Mouse (Mus musculus) hindbrain, embryonic 14.5 days (tissue): ENCODE results near the gene Prrt2. TPM values are rescaled to one million over a fixed set of nuclear protein-coding genes. Genes with fewer than 3 reads are reported as not detected.

Experiments
- ATAC-seq: fragments of 200-750 bp; cut with Nextera tagmentation; 2 replicates; pipeline ENCODE4 v1.8.0; 2017; ENCODE audit warnings: moderate number of reproducible peaks, mild to moderate bottlenecking, moderate TSS enrichment, moderate library complexity; ENCODE audit not compliant: low FRiP score
- DNase-seq: peaks from one replicate; pipeline ENCODE4 v3.0.0-alpha.2; 2015; ENCODE audit warnings: low spot score
- H3K27ac ChIP-seq: fragments of 300-500 bp; sonication (generic); 2 replicates; pipeline ENCODE4 v1.5.1; 2014; ENCODE audit warnings: mild to moderate bottlenecking, moderate library complexity
- H3K27me3 ChIP-seq: fragments of 300-500 bp; sonication (generic); 2 replicates; pipeline ENCODE4 v1.6.1; 2014; ENCODE audit warnings: mild to moderate bottlenecking, low read length, mixed read lengths; ENCODE audit not compliant: control insufficient read depth, insufficient read depth
- H3K36me3 ChIP-seq: fragments of 300-500 bp; sonication (generic); replicated peaks from 2 replicates; pipeline ENCODE4 v1.6.1; 2014; ENCODE audit not compliant: control insufficient read depth, insufficient read depth
- H3K4me1 ChIP-seq: fragments of 300-500 bp; sonication (generic); replicated peaks from 2 replicates; pipeline ENCODE4 v1.6.1; 2014; ENCODE audit warnings: antibody characterized with exemption, low read length, mixed read lengths; ENCODE audit not compliant: control insufficient read depth, insufficient read depth
- H3K4me2 ChIP-seq: fragments of 300-500 bp; sonication (generic); replicated peaks from 2 replicates; pipeline ENCODE4 v1.6.1; 2014; ENCODE audit warnings: mild to moderate bottlenecking, moderate library complexity
- H3K4me3 ChIP-seq: fragments of 300-500 bp; sonication (generic); replicated peaks from 2 replicates; pipeline ENCODE4 v1.5.1; 2014; ENCODE audit warnings: mild to moderate bottlenecking, low read length
- H3K9ac ChIP-seq: fragments of 300-500 bp; sonication (generic); 2 replicates; pipeline ENCODE4 v1.6.1; 2014
- H3K9me3 ChIP-seq: fragments of 300-500 bp; sonication (generic); 2 replicates; pipeline ENCODE4 v1.6.1; 2016; ENCODE audit warnings: low read length; ENCODE audit not compliant: control insufficient read depth
- WGBS: fragments of 180-500 bp; shearing (Covaris S2); extraction: QIAGEN DNeasy Blood & Tissue Kit; methylation state at CpG from one replicate; pipeline ENCODE4 v1.1.7; 2014; 5-methylcytosine and 5-hydroxymethylcytosine counted together
- polyA plus RNA-seq: library from polyadenylated mRNA; unstranded; fragments of >200 nt; fragmentation: Nextera tagmentation; extraction: Ambion mirVana; gene quantifications from 2 replicates; pipeline ENCODE4 v1.2.1, GENCODE M21; 2014

The Prrt2 gene
- polyA plus RNA-seq, 1 experiment from 2014 or later: 46.7 TPM

GRCm38 (mm10) chr7:127016481-127016485, 4.7 kb downstream of the Prrt2 start, which contains the start of gene Pagr1b:
Gene Pagr1b, minus strand, starts transcription at chr7:127016484.
- Histone ChIP-seq H3K9ac (peak within 1 kb of the TSS; percentile 90), H3K4me1 (peaks cover 44% of the 10 kb centered on the region), H3K9me3 (no peaks in the 10 kb centered on the region), H3K36me3 (peaks cover 38% of the 10 kb centered on the region), H3K27ac (peak within 1 kb of the TSS; percentile 96), H3K4me3 (peak within 1 kb of the TSS; percentile 57), H3K4me2 (peak within 1 kb of the TSS; percentile 76), H3K27me3 (no peaks in the 10 kb centered on the region)
- DNase-seq: no peak
- ATAC-seq: no peak

- no peaks in the 10 kb centered on the region for H3K27me3 ChIP-seq
- peak overlapping the region; percentile 57 for H3K4me3 ChIP-seq
- H3K9ac ChIP-seq: peak overlapping the region; percentile 90
- peak overlapping the region; percentile 96 for H3K27ac ChIP-seq
- H3K36me3 ChIP-seq: peaks cover 38% of the 10 kb centered on the region
- no peak for DNase-seq
- WGBS: 2% methylated on average over 10 of the region's 10 CpGs
- H3K4me2 ChIP-seq: peak overlapping the region; percentile 76
- no peaks in the 10 kb centered on the region for H3K9me3 ChIP-seq
- no peak for ATAC-seq
- peaks cover 42% of the 10 kb centered on the region for H3K4me1 ChIP-seq
These were observed 4.9 kb downstream of the Prrt2 start for GRCm38 (mm10) chr7:127016081-127016480.

GRCm38 (mm10) chr7:127014993-127015392, 6.0 kb downstream of the Prrt2 start:
- H3K4me1 ChIP-seq: peaks cover 31% of the 10 kb centered on the region
- WGBS: 96% methylated on average over 12 of the region's 12 CpGs
- H3K9me3 ChIP-seq: no peaks in the 10 kb centered on the region
- no peak overlapping the region for H3K4me3 ChIP-seq
- no peak overlapping the region for H3K27ac ChIP-seq
- peaks cover 38% of the 10 kb centered on the region for H3K36me3 ChIP-seq
- H3K9ac ChIP-seq: no peak overlapping the region
- no peaks in the 10 kb centered on the region for H3K27me3 ChIP-seq
- DNase-seq (no peak), ATAC-seq (no peak)
- peak overlapping the region; percentile 76; the same call in 1 of the 2 replicates for H3K4me2 ChIP-seq

GRCm38 (mm10) chr7:127014320-127014719, 6.7 kb downstream of the Prrt2 start, which contains the start of gene Mvp:
Gene Mvp, minus strand, starts transcription at chr7:127014621.
- DNase-seq (no peak), ATAC-seq (no peak)
- Histone ChIP-seq H3K27ac (no peak within 1 kb of the TSS), H3K4me1 (peaks cover 27% of the 10 kb centered on the region), H3K36me3 (peaks cover 38% of the 10 kb centered on the region), H3K9me3 (no peaks in the 10 kb centered on the region), H3K4me2 (peak within 1 kb of the TSS; percentile 76), H3K27me3 (no peaks in the 10 kb centered on the region), H3K9ac (peak within 1 kb of the TSS; percentile 12), H3K4me3 (peak within 1 kb of the TSS; percentile 14; the same call in 1 of the 2 replicates)
- 70% methylated on average over 11 of the region's 11 CpGs for WGBS

- Histone ChIP-seq H3K27ac (no peak overlapping the region), H3K9me3 (no peaks in the 10 kb centered on the region), H3K9ac (no peak overlapping the region), H3K4me1 (peaks cover 27% of the 10 kb centered on the region), H3K36me3 (peaks cover 38% of the 10 kb centered on the region), H3K4me3 (no peak overlapping the region), H3K27me3 (no peaks in the 10 kb centered on the region), H3K4me2 (no peak overlapping the region)
- WGBS: 88% methylated on average over 6 of the region's 6 CpGs
- no peak for DNase-seq
- no peak for ATAC-seq
These were observed 7.6 kb downstream of the Prrt2 start for GRCm38 (mm10) chr7:127013385-127013784.

- 96% methylated on average over 10 of the region's 10 CpGs for WGBS
- no peaks in the 10 kb centered on the region for H3K9me3 ChIP-seq
- no peak overlapping the region for H3K4me2 ChIP-seq
- peaks cover 26% of the 10 kb centered on the region for H3K4me1 ChIP-seq
- DNase-seq: no peak
- H3K4me3 ChIP-seq: no peak overlapping the region
- H3K36me3 ChIP-seq: peaks cover 38% of the 10 kb centered on the region
- no peaks in the 10 kb centered on the region for H3K27me3 ChIP-seq
- no peak for ATAC-seq
- no peak overlapping the region for H3K27ac ChIP-seq
- H3K9ac ChIP-seq: no peak overlapping the region
These were observed 8.2 kb downstream of the Prrt2 start for GRCm38 (mm10) chr7:127012845-127013244.

GRCm38 (mm10) chr7:127012374-127012773, 8.6 kb downstream of the Prrt2 start:
- no peak overlapping the region for H3K9ac ChIP-seq
- DNase-seq: no peak
- no peak overlapping the region for H3K4me2 ChIP-seq
- 86% methylated on average over 6 of the region's 6 CpGs for WGBS
- peaks cover 22% of the 10 kb centered on the region for H3K4me1 ChIP-seq
- H3K4me3 ChIP-seq: no peak overlapping the region
- no peak overlapping the region for H3K27ac ChIP-seq
- H3K9me3 ChIP-seq: no peaks in the 10 kb centered on the region
- no peaks in the 10 kb centered on the region for H3K27me3 ChIP-seq
- H3K36me3 ChIP-seq: peaks cover 38% of the 10 kb centered on the region
- ATAC-seq: no peak

GRCm38 (mm10) chr7:127011717-127012116, 9.3 kb downstream of the Prrt2 start:
- Histone ChIP-seq H3K27ac (no peak overlapping the region), H3K4me2 (no peak overlapping the region), H3K36me3 (peaks cover 38% of the 10 kb centered on the region), H3K4me3 (no peak overlapping the region), H3K9me3 (no peaks in the 10 kb centered on the region), H3K27me3 (no peaks in the 10 kb centered on the region), H3K9ac (no peak overlapping the region), H3K4me1 (peaks cover 22% of the 10 kb centered on the region)
- DNase-seq (no peak), ATAC-seq (no peak)
- WGBS: 82% methylated on average over 2 of the region's 2 CpGs

- Histone ChIP-seq H3K27me3 (no peaks in the 10 kb centered on the region), H3K9me3 (no peaks in the 10 kb centered on the region), H3K4me2 (no peak overlapping the region), H3K27ac (no peak overlapping the region), H3K9ac (no peak overlapping the region), H3K4me1 (peaks cover 21% of the 10 kb centered on the region), H3K36me3 (peaks cover 38% of the 10 kb centered on the region), H3K4me3 (no peak overlapping the region)
- WGBS: 93% methylated on average over 2 of the region's 2 CpGs
- no peak for DNase-seq
- ATAC-seq: no peak
These were observed 10.0 kb downstream of the Prrt2 start for GRCm38 (mm10) chr7:127011051-127011450.

GRCm38 (mm10) chr7:127009307-127010085, 11.5 kb downstream of the Prrt2 start:
- ATAC-seq: no peak
- no peak for DNase-seq
- H3K4me2 ChIP-seq: no peak overlapping the region
- 82% methylated on average over 17 of the region's 17 CpGs for WGBS
- peaks cover 8% of the 10 kb centered on the region; the same call in 1 of the 2 replicates for H3K4me1 ChIP-seq
- H3K27me3 ChIP-seq: no peaks in the 10 kb centered on the region
- H3K27ac ChIP-seq: no peak overlapping the region
- H3K36me3 ChIP-seq: peaks cover 24% of the 10 kb centered on the region
- no peaks in the 10 kb centered on the region for H3K9me3 ChIP-seq
- no peak overlapping the region for H3K9ac ChIP-seq
- H3K4me3 ChIP-seq: no peak overlapping the region
